Mouse (Mus musculus) frontal cortex, postnatal 14 days (tissue): ENCODE results near the gene Sipa1.

Experiments
- DNase-seq, 2 experiments: peaks; one replicate each; pipeline ENCODE4 v3.0.0; 2022; ENCODE audit warnings: low spot score in 2 of 2

Sipa1 gene

DNA sequence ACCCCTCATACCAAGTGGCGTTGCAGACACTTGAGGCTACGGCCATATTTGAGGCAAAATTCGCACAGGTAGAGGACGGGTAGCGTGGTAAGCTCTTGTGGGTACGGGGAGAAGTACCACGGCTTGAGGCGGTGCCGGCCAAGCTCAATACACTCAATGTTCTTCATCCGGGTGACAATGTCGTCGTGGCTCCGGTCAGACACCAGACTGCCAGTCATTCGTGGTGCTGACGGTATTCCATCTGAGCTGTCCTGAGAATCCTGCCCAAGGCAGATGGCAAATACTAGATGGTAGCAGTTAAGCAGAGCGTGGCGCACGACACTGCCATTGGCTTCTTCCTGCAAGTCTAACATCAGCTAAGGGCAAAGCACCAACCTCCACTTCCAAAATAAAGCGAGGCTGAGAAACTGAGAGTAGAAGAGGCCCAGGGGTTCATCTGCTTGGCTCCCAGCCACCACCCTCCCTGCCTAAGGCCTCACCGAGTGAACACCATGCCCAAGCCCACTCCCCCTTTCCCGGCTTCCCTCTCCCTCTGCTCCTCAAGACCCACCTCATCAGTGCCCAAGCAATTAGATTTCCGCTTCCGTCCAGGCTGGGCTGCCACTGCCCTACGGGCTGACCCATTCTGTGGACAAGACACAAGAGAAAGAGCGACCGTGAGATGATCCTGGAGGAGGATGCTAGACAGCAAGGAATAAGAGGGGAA lies 55.6 kb downstream of the Sipa1 start:
- DNase-seq: no peak

- no peak for DNase-seq
Measured at GRCm38 (mm10) chr19:5606196-5606595, 57.3 kb downstream of the Sipa1 start.

DNA sequence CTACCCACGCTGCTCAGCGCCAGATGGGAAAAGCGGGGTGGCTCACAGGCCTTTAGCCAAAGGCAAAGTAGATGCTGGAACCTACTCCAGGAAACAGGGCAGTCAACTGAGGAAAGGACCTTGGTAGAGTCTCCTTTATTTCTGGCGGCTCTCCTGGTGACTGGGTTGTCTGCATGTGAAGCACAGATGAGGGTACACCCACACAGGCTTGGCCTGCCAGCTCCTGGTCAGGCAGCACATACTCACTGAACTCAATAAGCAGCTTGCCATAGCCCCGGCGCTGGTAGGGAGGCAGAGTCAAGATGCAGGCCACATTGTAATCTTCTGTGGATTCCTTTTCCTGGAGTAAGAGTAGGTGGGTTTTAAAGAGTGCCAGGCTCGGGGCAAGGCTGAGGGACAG lies 58.4 kb downstream of the Sipa1 start:
- no peak for DNase-seq

GRCm38 (mm10) chr19:5603664-5604063 lies 59.8 kb downstream of the Sipa1 start:
- no peak for DNase-seq

- DNase-seq: peak; percentile 65 to 77
Measured at GRCm38 (mm10) chr19:5601752-5602541, 61.6 kb downstream of the Sipa1 start, which contains the start of gene Rnaseh2c. Gene Rnaseh2c (plus strand): TSS chr19:5601873.
